Mouse (Mus musculus) ES-Bruce4 (cell line): ENCODE results near the gene Mtx1. TPM values are rescaled to one million over a fixed set of nuclear protein-coding genes. Genes with fewer than 3 reads are reported as not detected.

Experiments
- H3K27ac ChIP-seq: 2 replicates; pipeline ENCODE4 v1.5.1; 2012; ENCODE audit warnings: low read length, inconsistent platforms; ENCODE audit not compliant: insufficient read depth
- H3K27me3 ChIP-seq: 2 replicates; pipeline ENCODE4 v1.6.1; 2012; ENCODE audit warnings: mild to moderate bottlenecking, low read length, inconsistent platforms; ENCODE audit not compliant: control insufficient read depth, poor library complexity, insufficient read depth, severe bottlenecking
- H3K36me3 ChIP-seq: 2 replicates; pipeline ENCODE4 v1.6.1; 2012; ENCODE audit warnings: inconsistent platforms, mild to moderate bottlenecking, low read length, moderate library complexity; ENCODE audit not compliant: control insufficient read depth, poor library complexity, insufficient read depth, severe bottlenecking
- H3K4me1 ChIP-seq: one replicate; pipeline ENCODE4 v1.8.1; 2011; ENCODE audit warnings: low read length; ENCODE audit not compliant: control insufficient read depth, insufficient read depth
- H3K4me3 ChIP-seq: 2 replicates; pipeline ENCODE4 v1.5.1; 2011; ENCODE audit warnings: low read depth, mild to moderate bottlenecking, low read length
- H3K9ac ChIP-seq: 2 replicates; pipeline ENCODE4 v1.6.1; 2012; ENCODE audit warnings: low read depth, mild to moderate bottlenecking, inconsistent platforms; ENCODE audit not compliant: poor library complexity, severe bottlenecking
- H3K9me3 ChIP-seq: replicated peaks from 2 replicates; pipeline ENCODE4 v1.6.1; 2012; ENCODE audit warnings: mild to moderate bottlenecking, low read length, inconsistent platforms; ENCODE audit not compliant: control insufficient read depth, poor library complexity, insufficient read depth, severe bottlenecking
- CTCF ChIP-seq: IDR thresholded peaks from one replicate; pipeline ENCODE4 v1.8.1; 2011; ENCODE audit warnings: low read depth, low read length
- EP300 ChIP-seq: IDR thresholded peaks from 2 replicates; pipeline ENCODE4 v1.6.1; 2011; ENCODE audit warnings: low read depth, low read length; ENCODE audit not compliant: insufficient read depth
- POLR2A ChIP-seq: IDR thresholded peaks from one replicate; pipeline ENCODE4 v1.8.1; 2011; ENCODE audit warnings: low read length; ENCODE audit not compliant: insufficient read depth
- polyA plus RNA-seq: library from polyadenylated mRNA; stranded (reverse); fragments of >200 nt; gene quantifications from 2 replicates; pipeline ENCODE4 v1.2.4, GENCODE M21; 2011; ENCODE audit warnings: low read depth; ENCODE audit not compliant: missing spikeins, insufficient read depth, insufficient read length

Gene Mtx1
- polyA plus RNA-seq, 1 experiment = 136 TPM

DNA sequence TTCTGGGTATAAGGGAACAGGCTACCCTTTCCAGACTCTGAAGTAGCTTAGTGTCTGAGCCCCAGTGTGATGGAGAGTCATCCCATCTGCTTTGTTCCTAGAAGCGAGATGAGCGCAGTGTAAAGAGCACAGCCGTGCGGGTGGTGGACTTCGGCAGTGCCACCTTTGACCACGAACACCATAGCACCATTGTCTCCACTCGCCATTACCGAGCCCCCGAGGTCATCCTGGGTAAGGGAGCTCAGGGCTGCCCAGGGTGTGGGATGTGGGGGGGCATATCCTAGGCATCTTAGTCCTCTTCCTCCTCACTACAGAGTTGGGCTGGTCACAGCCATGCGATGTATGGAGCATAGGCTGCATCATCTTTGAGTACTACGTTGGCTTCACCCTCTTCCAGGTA lies 52.0 kb downstream of the Mtx1 start:
- no peak overlapping the region for H3K4me3 ChIP-seq
- TF ChIP-seq CTCF (no peak), POLR2A (no peak), EP300 (no peak)
- no peaks in the 10 kb centered on the region for H3K4me1 ChIP-seq
- H3K27ac ChIP-seq = no peak overlapping the region
- H3K9me3 ChIP-seq = no peaks in the 10 kb centered on the region
- no peak overlapping the region for H3K9ac ChIP-seq
- peaks cover 67% of the 10 kb centered on the region for H3K36me3 ChIP-seq
- H3K27me3 ChIP-seq = no peaks in the 10 kb centered on the region

GRCm38 (mm10) chr3:89166945-89167344 lies 59.9 kb downstream of the Mtx1 start:
- Histone ChIP-seq H3K4me1 (no peaks in the 10 kb centered on the region), H3K27ac (no peak overlapping the region), H3K9ac (no peak overlapping the region), H3K4me3 (no peak overlapping the region), H3K27me3 (no peaks in the 10 kb centered on the region), H3K36me3 (peaks cover 51% of the 10 kb centered on the region), H3K9me3 (no peaks in the 10 kb centered on the region)
- TF ChIP-seq EP300 (no peak), CTCF (no peak), POLR2A (no peak)

GRCm38 (mm10) chr3:89165268-89165870 lies 61.5 kb downstream of the Mtx1 start:
- H3K27ac ChIP-seq = peak overlapping the region; percentile 68
- H3K9ac ChIP-seq = peak overlapping the region; percentile 98
- no peaks in the 10 kb centered on the region for H3K9me3 ChIP-seq
- no peaks in the 10 kb centered on the region for H3K27me3 ChIP-seq
- H3K36me3 ChIP-seq = peaks cover 37% of the 10 kb centered on the region
- no peaks in the 10 kb centered on the region for H3K4me1 ChIP-seq
- H3K4me3 ChIP-seq = peak overlapping the region; percentile 99
- TF ChIP-seq POLR2A = no peak
- TF ChIP-seq EP300 = no peak
- TF ChIP-seq CTCF = no peak

GRCm38 (mm10) chr3:89164506-89165267 lies 62.2 kb downstream of the Mtx1 start, which contains the start of gene Clk2:
TSS of gene Clk2 (plus strand) at chr3:89164795.
- TF ChIP-seq POLR2A (peak; percentile 85), CTCF (no peak), EP300 (no peak)
- H3K36me3 ChIP-seq = peaks cover 30% of the 10 kb centered on the region
- peak within 1 kb of the TSS; percentile 98 for H3K9ac ChIP-seq
- H3K27me3 ChIP-seq = no peaks in the 10 kb centered on the region
- H3K27ac ChIP-seq = peak within 1 kb of the TSS; percentile 88
- H3K9me3 ChIP-seq = no peaks in the 10 kb centered on the region
- no peaks in the 10 kb centered on the region for H3K4me1 ChIP-seq
- peak within 1 kb of the TSS; percentile 99 for H3K4me3 ChIP-seq

GRCm38 (mm10) chr3:89163643-89164245 lies 63.1 kb downstream of the Mtx1 start:
- H3K27me3 ChIP-seq = no peaks in the 10 kb centered on the region
- H3K9ac ChIP-seq = peak overlapping the region; percentile 98
- TF ChIP-seq EP300 = no peak
- no peak for TF ChIP-seq CTCF
- TF ChIP-seq POLR2A = no peak
- no peaks in the 10 kb centered on the region for H3K9me3 ChIP-seq
- peak overlapping the region; percentile 9 for H3K4me3 ChIP-seq
- peaks cover under 1% of the 10 kb centered on the region for H3K4me1 ChIP-seq
- peak overlapping the region; percentile 88 for H3K27ac ChIP-seq
- peaks cover 21% of the 10 kb centered on the region for H3K36me3 ChIP-seq

GRCm38 (mm10) chr3:89163123-89163522 lies 63.8 kb downstream of the Mtx1 start:
- Histone ChIP-seq H3K27me3 (no peaks in the 10 kb centered on the region), H3K9me3 (no peaks in the 10 kb centered on the region), H3K36me3 (peaks cover 15% of the 10 kb centered on the region), H3K4me1 (peaks cover 2% of the 10 kb centered on the region), H3K27ac (0 out of 2 replicates have a peak overlapping the region, but pooled peaks have one; percentile 37), H3K4me3 (no peak overlapping the region), H3K9ac (no peak overlapping the region)
- TF ChIP-seq CTCF = no peak
- no peak for TF ChIP-seq POLR2A
- no peak for TF ChIP-seq EP300
